Mouse (Mus musculus): ENCODE data around the gene Vezt. TPM values are rescaled to one million over a fixed set of nuclear protein-coding genes. Genes with fewer than 3 reads are reported as not detected.

Vezt gene
- total RNA-seq, 1 experiment from 2014 or later, result 9.4 TPM

GRCm38 (mm10) chr10:94043908-94044307, 8.3 kb upstream of the Vezt start:
- ATAC-seq (ENCODE audit: extremely low read depth, insufficient number of reproducible peaks, low FRiP score, poor library complexity, severe bottlenecking), result no peak

- no peak for ATAC-seq (ENCODE audit: extremely low read depth, insufficient number of reproducible peaks, low FRiP score, poor library complexity, severe bottlenecking)
These were observed 3.0 kb upstream of the Vezt start for GRCm38 (mm10) chr10:94038366-94039260.

- no peak for ATAC-seq (ENCODE audit: extremely low read depth, insufficient number of reproducible peaks, low FRiP score, poor library complexity, severe bottlenecking)
These were observed 2.0 kb upstream of the Vezt start for GRCm38 (mm10) chr10:94037596-94037995.

- no peak for ATAC-seq (ENCODE audit: extremely low read depth, insufficient number of reproducible peaks, low FRiP score, poor library complexity, severe bottlenecking)
These were observed 1.6 kb upstream of the Vezt start for GRCm38 (mm10) chr10:94037196-94037595.

- ATAC-seq (ENCODE audit: extremely low read depth, insufficient number of reproducible peaks, low FRiP score, poor library complexity, severe bottlenecking), result no peak
These were observed 750 bp upstream of the Vezt start for GRCm38 (mm10) chr10:94036375-94036758.

- ATAC-seq (ENCODE audit: extremely low read depth, insufficient number of reproducible peaks, low FRiP score, poor library complexity, severe bottlenecking), result no peak
These were observed 550 bp downstream of the Vezt start for GRCm38 (mm10) chr10:94034876-94035657.

- ATAC-seq (ENCODE audit: extremely low read depth, insufficient number of reproducible peaks, low FRiP score, poor library complexity, severe bottlenecking), result no peak
These were observed 4.5 kb downstream of the Vezt start for GRCm38 (mm10) chr10:94031164-94031563.

- ATAC-seq (ENCODE audit: extremely low read depth, insufficient number of reproducible peaks, low FRiP score, poor library complexity, severe bottlenecking), result no peak
These were observed 7.1 kb downstream of the Vezt start for GRCm38 (mm10) chr10:94028493-94028892.

GRCm38 (mm10) chr10:94025079-94025478, 10.5 kb downstream of the Vezt start:
- no peak for ATAC-seq (ENCODE audit: extremely low read depth, insufficient number of reproducible peaks, low FRiP score, poor library complexity, severe bottlenecking)

- no peak for ATAC-seq (ENCODE audit: extremely low read depth, insufficient number of reproducible peaks, low FRiP score, poor library complexity, severe bottlenecking)
These were observed 14.6 kb downstream of the Vezt start for GRCm38 (mm10) chr10:94021059-94021458.

GRCm38 (mm10) chr10:94020587-94020986, 15.0 kb downstream of the Vezt start:
- no peak for ATAC-seq (ENCODE audit: extremely low read depth, insufficient number of reproducible peaks, low FRiP score, poor library complexity, severe bottlenecking)

- no peak for ATAC-seq (ENCODE audit: extremely low read depth, insufficient number of reproducible peaks, low FRiP score, poor library complexity, severe bottlenecking)
These were observed 18.2 kb downstream of the Vezt start for GRCm38 (mm10) chr10:94017455-94017854.

GRCm38 (mm10) chr10:94014200-94014599, 21.4 kb downstream of the Vezt start:
- ATAC-seq (ENCODE audit: extremely low read depth, insufficient number of reproducible peaks, low FRiP score, poor library complexity, severe bottlenecking), result no peak

- ATAC-seq (ENCODE audit: extremely low read depth, insufficient number of reproducible peaks, low FRiP score, poor library complexity, severe bottlenecking), result peak; percentile 58; the same call in 1 of the 2 replicates
These were observed 22.4 kb downstream of the Vezt start for GRCm38 (mm10) chr10:94013196-94013595.

GRCm38 (mm10) chr10:94011024-94011423, 24.6 kb downstream of the Vezt start:
- ATAC-seq (ENCODE audit: extremely low read depth, insufficient number of reproducible peaks, low FRiP score, poor library complexity, severe bottlenecking), result no peak

GRCm38 (mm10) chr10:94009991-94010679, 25.5 kb downstream of the Vezt start:
- ATAC-seq (ENCODE audit: extremely low read depth, insufficient number of reproducible peaks, low FRiP score, poor library complexity, severe bottlenecking), result no peak

- ATAC-seq (ENCODE audit: extremely low read depth, insufficient number of reproducible peaks, low FRiP score, poor library complexity, severe bottlenecking), result no peak
These were observed 27.3 kb downstream of the Vezt start for GRCm38 (mm10) chr10:94008356-94008755.

GRCm38 (mm10) chr10:94000223-94000622, 35.4 kb downstream of the Vezt start:
- ATAC-seq (ENCODE audit: extremely low read depth, insufficient number of reproducible peaks, low FRiP score, poor library complexity, severe bottlenecking), result no peak

- no peak for ATAC-seq (ENCODE audit: extremely low read depth, insufficient number of reproducible peaks, low FRiP score, poor library complexity, severe bottlenecking)
These were observed 36.3 kb downstream of the Vezt start for GRCm38 (mm10) chr10:93999357-93999756.

Data from neutrophil, adult 5-6 weeks (primary cell).